Mouse (Mus musculus) megakaryocyte, embryonic 14.5 days (primary cell): ENCODE data around the gene Kif14. TPM values are rescaled to one million over a fixed set of nuclear protein-coding genes. Genes with fewer than 3 reads are reported as not detected.
"Not testable (repeated sequence)": the region's sequence is repeated elsewhere in the genome, so short reads cannot be mapped to it uniquely, and the experiment has no call there.

Experiments
- H3K27me3 ChIP-seq: replicated peaks from 2 replicates; pipeline ENCODE3; 2012; ENCODE audit warnings: inconsistent platforms
- H3K36me3 ChIP-seq: replicated peaks from 2 replicates; pipeline ENCODE3; 2012; ENCODE audit warnings: low read length, inconsistent platforms, mixed read lengths
- H3K4me1 ChIP-seq: 2 replicates; pipeline ENCODE4 v1.6.1; 2012; ENCODE audit warnings: inconsistent platforms
- H3K4me3 ChIP-seq: replicated peaks from 2 replicates; pipeline ENCODE3; 2012; ENCODE audit warnings: moderate library complexity, mild to moderate bottlenecking, inconsistent platforms
- H3K9me3 ChIP-seq: 2 replicates; pipeline ENCODE4 v1.6.1; 2012; ENCODE audit warnings: inconsistent platforms
- FLI1 ChIP-seq: IDR thresholded peaks from 2 replicates; pipeline ENCODE4 v1.6.1; 2012; ENCODE audit warnings: low read length, inconsistent platforms, mixed read lengths
- GATA1 ChIP-seq: IDR thresholded peaks from 3 replicates; pipeline ENCODE4 v1.6.1; 2012; ENCODE audit warnings: mixed read lengths, low read length, inconsistent platforms, borderline replicate concordance
- polyA plus RNA-seq: library from polyadenylated mRNA; stranded (reverse); fragments of >175 nt; gene quantifications from 2 replicates; pipeline ENCODE4 v1.2.3, GENCODE M21; 2012; ENCODE audit warnings: low replicate concordance; ENCODE audit not compliant: insufficient read depth

The Kif14 gene
- polyA plus RNA-seq, 1 experiment, result 0.32 TPM

GRCm38 (mm10) chr1:136550851-136551540 is 84.9 kb downstream of the Kif14 start:
- TF ChIP-seq FLI1 (no peak), GATA1 (no peak)
- Histone ChIP-seq H3K4me3 (peak overlapping the region; percentile 60), H3K27me3 (peaks cover 5% of the 10 kb centered on the region), H3K9me3 (no peaks in the 10 kb centered on the region), H3K36me3 (no peaks in the 10 kb centered on the region), H3K4me1 (peaks cover 8% of the 10 kb centered on the region)

GRCm38 (mm10) chr1:136554686-136555085 is 88.5 kb downstream of the Kif14 start:
- Histone ChIP-seq H3K36me3 (no peaks in the 10 kb centered on the region), H3K27me3 (peaks cover 7% of the 10 kb centered on the region), H3K9me3 (0 out of 2 replicates have a peak, but pooled peaks cover 4% of the 10 kb centered on the region), H3K4me3 (no peak overlapping the region), H3K4me1 (peaks cover 8% of the 10 kb centered on the region)
- TF ChIP-seq GATA1, result no peak
- no peak for TF ChIP-seq FLI1

GRCm38 (mm10) chr1:136555892-136556291 is 89.7 kb downstream of the Kif14 start:
- TF ChIP-seq FLI1 (no peak), GATA1 (no peak)

GRCm38 (mm10) chr1:136556643-136557042 is 90.5 kb downstream of the Kif14 start:
- not testable (repeated sequence) for H3K36me3 ChIP-seq, H3K27me3 ChIP-seq, H3K9me3 ChIP-seq, H3K4me1 ChIP-seq, H3K4me3 ChIP-seq

More at GRCm38 (mm10) chr1:136555892-136556291, 89.7 kb downstream of the Kif14 start:
- H3K36me3 ChIP-seq, result no peaks in the 10 kb centered on the region
- H3K4me1 ChIP-seq, result peaks cover 6% of the 10 kb centered on the region
- no peak overlapping the region for H3K4me3 ChIP-seq
- 0 out of 2 replicates have a peak, but pooled peaks cover 4% of the 10 kb centered on the region for H3K9me3 ChIP-seq
- H3K27me3 ChIP-seq, result peaks cover 9% of the 10 kb centered on the region

GRCm38 (mm10) chr1:136557436-136557835 is 91.3 kb downstream of the Kif14 start:
- TF ChIP-seq GATA1, result no peak
- no peak for TF ChIP-seq FLI1
- peaks cover 9% of the 10 kb centered on the region for H3K27me3 ChIP-seq
- H3K4me3 ChIP-seq, result no peak overlapping the region
- 0 out of 2 replicates have a peak, but pooled peaks cover 4% of the 10 kb centered on the region for H3K9me3 ChIP-seq
- no peaks in the 10 kb centered on the region for H3K4me1 ChIP-seq
- no peaks in the 10 kb centered on the region for H3K36me3 ChIP-seq

GRCm38 (mm10) chr1:136558762-136559161 is 92.6 kb downstream of the Kif14 start:
- no peak overlapping the region for H3K4me3 ChIP-seq
- TF ChIP-seq GATA1 (no peak), FLI1 (no peak)
- H3K9me3 ChIP-seq, result 0 out of 2 replicates have a peak, but pooled peaks cover 4% of the 10 kb centered on the region
- H3K4me1 ChIP-seq, result no peaks in the 10 kb centered on the region
- H3K36me3 ChIP-seq, result no peaks in the 10 kb centered on the region
- peaks cover 4% of the 10 kb centered on the region for H3K27me3 ChIP-seq

- Histone ChIP-seq H3K36me3 (no peaks in the 10 kb centered on the region), H3K4me1 (no peaks in the 10 kb centered on the region), H3K4me3 (no peak overlapping the region), H3K9me3 (0 out of 2 replicates have a peak, but pooled peaks cover 4% of the 10 kb centered on the region), H3K27me3 (peaks cover 4% of the 10 kb centered on the region)
- TF ChIP-seq GATA1 (no peak), FLI1 (no peak)
Measured at GRCm38 (mm10) chr1:136559284-136559683, 93.1 kb downstream of the Kif14 start.

- Histone ChIP-seq H3K36me3 (no peaks in the 10 kb centered on the region), H3K27me3 (peaks cover 4% of the 10 kb centered on the region), H3K9me3 (0 out of 2 replicates have a peak, but pooled peaks cover 4% of the 10 kb centered on the region), H3K4me1 (no peaks in the 10 kb centered on the region), H3K4me3 (no peak overlapping the region)
- TF ChIP-seq GATA1, result no peak
- TF ChIP-seq FLI1, result no peak
Measured at GRCm38 (mm10) chr1:136559774-136560173, 93.6 kb downstream of the Kif14 start.

GRCm38 (mm10) chr1:136561823-136562222 is 95.7 kb downstream of the Kif14 start:
- TF ChIP-seq GATA1, result no peak
- no peak for TF ChIP-seq FLI1
- H3K4me3 ChIP-seq, result no peak overlapping the region
- no peaks in the 10 kb centered on the region for H3K4me1 ChIP-seq
- no peaks in the 10 kb centered on the region for H3K36me3 ChIP-seq
- H3K27me3 ChIP-seq, result peaks cover 4% of the 10 kb centered on the region
- H3K9me3 ChIP-seq, result no peaks in the 10 kb centered on the region

- Histone ChIP-seq H3K9me3 (no peaks in the 10 kb centered on the region), H3K4me1 (no peaks in the 10 kb centered on the region), H3K4me3 (no peak overlapping the region), H3K36me3 (no peaks in the 10 kb centered on the region), H3K27me3 (peaks cover 4% of the 10 kb centered on the region)
- TF ChIP-seq GATA1 (no peak), FLI1 (no peak)
Measured at GRCm38 (mm10) chr1:136563149-136563548, 97.0 kb downstream of the Kif14 start.
